Mouse (Mus musculus): ENCODE measurements around the gene Gpnmb.

The Gpnmb gene

GRCm38 (mm10) chr6:49099086-49099485 lies 62.7 kb downstream of the Gpnmb start:
- no peak for DNase-seq

- no peak for DNase-seq
These were observed 70.6 kb downstream of the Gpnmb start for GRCm38 (mm10) chr6:49106746-49107500.

- no peak for DNase-seq
These were observed 72.8 kb downstream of the Gpnmb start for GRCm38 (mm10) chr6:49109196-49109595.

DNA sequence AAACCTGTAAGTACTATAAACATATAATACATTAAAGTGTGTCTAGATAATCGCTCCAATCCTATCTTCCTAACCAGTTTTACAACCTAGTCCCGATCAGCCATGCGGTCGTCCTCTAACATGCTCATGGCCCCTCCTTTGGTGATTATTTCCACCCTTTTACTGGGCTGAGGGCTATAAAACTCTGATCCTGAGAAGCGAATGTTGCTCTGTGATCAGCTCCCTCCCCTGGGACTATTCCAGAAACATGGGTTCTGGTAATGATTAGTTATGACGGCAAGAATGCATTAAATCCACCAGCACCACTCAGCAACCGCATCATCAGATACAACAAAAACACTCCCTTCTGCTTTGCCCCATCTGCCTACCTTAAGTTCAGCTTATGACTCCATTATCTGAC lies 77.5 kb downstream of the Gpnmb start:
- DNase-seq = no peak

GRCm38 (mm10) chr6:49114457-49114856 lies 78.1 kb downstream of the Gpnmb start:
- DNase-seq = no peak

GRCm38 (mm10) chr6:49115550-49115949 lies 79.2 kb downstream of the Gpnmb start:
- DNase-seq = no peak

GRCm38 (mm10) chr6:49116241-49116640 lies 79.9 kb downstream of the Gpnmb start:
- DNase-seq = no peak

GRCm38 (mm10) chr6:49118446-49118845 lies 82.1 kb downstream of the Gpnmb start:
- no peak for DNase-seq

GRCm38 (mm10) chr6:49119462-49120135 lies 83.3 kb downstream of the Gpnmb start:
- no peak for DNase-seq

- no peak for DNase-seq
These were observed 84.0 kb downstream of the Gpnmb start for GRCm38 (mm10) chr6:49120370-49120769.

Measured in spleen, adult 18-20 months (tissue).